ENCODE assay signal across 9 mouse cellular contexts in genomic region chr7:133632476-133632875, GRCm38 (mm10). TPM values are rescaled to one million over a fixed set of nuclear protein-coding genes. Genes with fewer than 3 reads are reported as not detected.
DNase-seq lines count a peak whose midpoint lies in the region; ATAC-seq and TF ChIP-seq lines count a peak whose summit lies in the region.
"Had no signal": no experiment of that assay in that cellular context is flagged by ENCODE, and none has a peak within 500 bp of the region (broad histone marks: within the 10 kb centered on the region; RNA-seq: fewer than 3 reads in every experiment).

No protein-coding gene starts in this region.

- H3K27me3 ChIP-seq in heart, adult 2 months (ENCODE audit: control insufficient read depth, insufficient read depth, low read length): no peaks in the 10 kb centered on the region
- H3K27me3 ChIP-seq in heart, embryonic 10.5 days (ENCODE audit: insufficient read depth, poor library complexity, severe bottlenecking): no peaks in the 10 kb centered on the region

- intact Hi-C loops in heart, adult 2 months (cut with DNase I): loop anchor here (10.0 kb wide), 1 partner anchor 508 kb away; the partner anchor contains the start of genes Ctbp2 and Fgfr2

- no peak overlapping the region for H3K4me3 ChIP-seq in heart, adult 2 months
- no peak overlapping the region for H3K4me3 ChIP-seq in heart, embryonic 10.5 days

- no peaks in the 10 kb centered on the region for H3K9me3 ChIP-seq in heart, embryonic 10.5 days

- H3K27ac ChIP-seq in heart, adult 2 months: no peak overlapping the region
- H3K27ac ChIP-seq in heart, embryonic 10.5 days: no peak overlapping the region

- no peaks in the 10 kb centered on the region for H3K36me3 ChIP-seq in heart, adult 2 months (ENCODE audit: control insufficient read depth, insufficient read depth, low read length)
- no peaks in the 10 kb centered on the region for H3K36me3 ChIP-seq in heart, embryonic 10.5 days

- peak; percentile 82 for TF ChIP-seq CTCF in heart, adult 2 months (IDR thresholded peaks at IDR 0.05)

- no peak for TF ChIP-seq EP300 in heart, adult 2 months (IDR thresholded peaks at IDR 0.05; ENCODE audit: insufficient read depth, low read depth, low read length)

- TF ChIP-seq POLR2A in heart, adult 2 months (IDR thresholded peaks at IDR 0.05; ENCODE audit: insufficient read depth, low read depth, low read length): no peak

- H3K4me1 ChIP-seq in heart, adult 2 months (ENCODE audit: control insufficient read depth, insufficient read depth, low read length): no peaks in the 10 kb centered on the region
- no peaks in the 10 kb centered on the region for H3K4me1 ChIP-seq in heart, embryonic 10.5 days

- WGBS in heart, adult 2 months: 16% methylated on average over 2 of the region's 2 CpGs
- WGBS in heart, embryonic 10.5 days: 34% methylated on average over 2 of the region's 2 CpGs

- ATAC-seq in megakaryocyte-erythroid progenitor cell, adult 5-6 weeks (replicated peaks; ENCODE audit: low FRiP score, low TSS enrichment, poor library complexity, severe bottlenecking): peak; percentile 48

- H3K9ac ChIP-seq in heart, adult 2 months (ENCODE audit: low read depth, low read length): no peak overlapping the region

- H3K79me2 ChIP-seq in heart, adult 2 months (replicated peaks; ENCODE audit: control insufficient read depth, insufficient read depth, low read length): no peaks in the 10 kb centered on the region

- DNase-seq in heart, adult 2 months: peak; percentile 20 to 67
- no peak for DNase-seq in heart, embryonic 10.5 days (ENCODE audit: low spot score)
- DNase-seq in A20 (ENCODE audit: low read depth, low spot score): peak; percentile 52
- peak; percentile 48 for DNase-seq in adrenal gland, adult 2 months
- peak; percentile 22 for DNase-seq in embryo, embryonic 11.5 days (ENCODE audit: low read depth, low spot score)
- peak; percentile 58 for DNase-seq in layer of hippocampus, adult 9-10 months (ENCODE audit: low spot score)
- DNase-seq in thymus, postnatal 14 days: peak; percentile 61

RNA-seq across cellular contexts. Expression of gene Edrf1, which starts 4.9 kb away (rescaled TPM):
- total RNA-seq in heart, adult 2 months (2021): 10 to 100 TPM; 10.9 to 11.9 TPM
- 5.4 and 9.7 TPM in 2 replicates for polyA plus RNA-seq in heart, adult 2 months (2012; rRNA removed)
- polyA plus RNA-seq in heart, embryonic 10.5 days (2016; fragmentation: Nextera tagmentation; extraction: Ambion mirVana): 15.4 and 15.5 TPM in 2 replicates
- 10 to 100 TPM; 15.4 to 18.3 TPM for total RNA-seq in adrenal gland, adult 2 months (2021)
- 3.7 and 5.7 TPM in 2 replicates for polyA plus RNA-seq in adrenal gland, adult 2 months (2012; rRNA removed)
- total RNA-seq in megakaryocyte-erythroid progenitor cell, adult 5-6 weeks (2014; fragmentation: Nextera tagmentation): 25.5 and 29.9 TPM in 2 replicates
- 34.2 and 37.9 TPM in 2 replicates for total RNA-seq in megakaryocyte-erythroid progenitor cell, adult 5-6 weeks (2017)

RNA-seq across cellular contexts. Expression of gene Tex36, which starts 30.5 kb away (rescaled TPM):
- total RNA-seq in heart, adult 2 months (2021): not detected
- not detected in 2 replicates for polyA plus RNA-seq in heart, adult 2 months (2012; rRNA removed)
- not detected in 2 replicates for polyA plus RNA-seq in heart, embryonic 10.5 days (2016; fragmentation: Nextera tagmentation; extraction: Ambion mirVana)
- total RNA-seq in adrenal gland, adult 2 months (2021): not detected
- not detected in 2 replicates for polyA plus RNA-seq in adrenal gland, adult 2 months (2012; rRNA removed)
- not detected in 2 replicates for total RNA-seq in megakaryocyte-erythroid progenitor cell, adult 5-6 weeks (2014; fragmentation: Nextera tagmentation)
- total RNA-seq in megakaryocyte-erythroid progenitor cell, adult 5-6 weeks (2017): not detected in 2 replicates
- total RNA-seq: layer of hippocampus, adult 8-10 months had no signal

RNA-seq across cellular contexts. Expression of gene Mmp21, which starts 47.4 kb away (rescaled TPM):
- total RNA-seq in heart, adult 2 months (2021): not detected
- polyA plus RNA-seq in heart, adult 2 months (2012; rRNA removed): not detected in 2 replicates
- not detected in 2 replicates for polyA plus RNA-seq in heart, embryonic 10.5 days (2016; fragmentation: Nextera tagmentation; extraction: Ambion mirVana)
- not detected for total RNA-seq in adrenal gland, adult 2 months (2021)
- polyA plus RNA-seq in adrenal gland, adult 2 months (2012; rRNA removed): 0.10 TPM in 1 of 2 replicates, not detected in the other
- not detected in 2 replicates for total RNA-seq in megakaryocyte-erythroid progenitor cell, adult 5-6 weeks (2014; fragmentation: Nextera tagmentation)
- total RNA-seq in megakaryocyte-erythroid progenitor cell, adult 5-6 weeks (2017): not detected in 2 replicates
